Mouse (Mus musculus): ENCODE results near the gene Tcp11l2.

GRCm38 (mm10) chr10:84658088-84658848 lies 81.8 kb downstream of the Tcp11l2 start:
- TF ChIP-seq CTCF (IDR thresholded peaks at IDR 0.05; ENCODE audit: low read depth) (no peak), EP300 (IDR thresholded peaks at IDR 0.05; ENCODE audit: low read depth) (no peak)

Measured in liver, postnatal 0 days (tissue).